Mouse (Mus musculus) neural tube, embryonic 13.5 days (tissue): ENCODE measurements around the gene Pjvk. TPM values are rescaled to one million over a fixed set of nuclear protein-coding genes. Genes with fewer than 3 reads are reported as not detected.

Source experiments
- ATAC-seq: fragments of 200-750 bp; cut with Nextera tagmentation; 2 replicates; pipeline ENCODE4 v1.8.0; 2017; ENCODE audit warnings: low read depth, mild to moderate bottlenecking, moderate TSS enrichment, moderate library complexity
- H3K27ac ChIP-seq: fragments of 300-500 bp; sonication (generic); replicated peaks from 2 replicates; pipeline ENCODE4 v1.5.1; 2015; ENCODE audit warnings: moderate library complexity, mild to moderate bottlenecking, inconsistent platforms
- H3K27me3 ChIP-seq: fragments of 300-500 bp; sonication (generic); 2 replicates; pipeline ENCODE4 v1.6.1; 2015; ENCODE audit warnings: mild to moderate bottlenecking, inconsistent platforms
- H3K36me3 ChIP-seq: fragments of 300-500 bp; sonication (generic); 2 replicates; pipeline ENCODE4 v1.6.1; 2015; ENCODE audit warnings: mild to moderate bottlenecking, inconsistent platforms
- H3K4me1 ChIP-seq: fragments of 300-500 bp; sonication (generic); replicated peaks from 2 replicates; pipeline ENCODE4 v1.6.1; 2015; ENCODE audit warnings: inconsistent platforms
- H3K4me2 ChIP-seq: fragments of 300-500 bp; sonication (generic); 2 replicates; pipeline ENCODE4 v1.6.1; 2015; ENCODE audit warnings: inconsistent platforms, mild to moderate bottlenecking, moderate library complexity
- H3K4me3 ChIP-seq: fragments of 300-500 bp; sonication (generic); 2 replicates; pipeline ENCODE4 v1.5.1; 2015; ENCODE audit warnings: mild to moderate bottlenecking, inconsistent platforms
- H3K9ac ChIP-seq: fragments of 300-500 bp; sonication (generic); 2 replicates; pipeline ENCODE4 v1.6.1; 2015; ENCODE audit warnings: moderate library complexity, mild to moderate bottlenecking, inconsistent platforms
- H3K9me3 ChIP-seq: fragments of 300-500 bp; sonication (generic); 2 replicates; pipeline ENCODE4 v1.6.1; 2016; ENCODE audit warnings: inconsistent platforms
- WGBS: fragments of 180-500 bp; shearing (Covaris S2); methylation state at CpG from one replicate; pipeline ENCODE4 v1.1.7; 2015; 5-methylcytosine and 5-hydroxymethylcytosine counted together
- polyA plus RNA-seq: library from polyadenylated mRNA; unstranded; fragments of >200 nt; fragmentation: Nextera tagmentation; extraction: Ambion mirVana; gene quantifications from 2 replicates; pipeline ENCODE4 v1.2.1, GENCODE M21; 2015

The Pjvk gene
- polyA plus RNA-seq, 1 experiment from 2014 or later = 0.42 TPM

DNA sequence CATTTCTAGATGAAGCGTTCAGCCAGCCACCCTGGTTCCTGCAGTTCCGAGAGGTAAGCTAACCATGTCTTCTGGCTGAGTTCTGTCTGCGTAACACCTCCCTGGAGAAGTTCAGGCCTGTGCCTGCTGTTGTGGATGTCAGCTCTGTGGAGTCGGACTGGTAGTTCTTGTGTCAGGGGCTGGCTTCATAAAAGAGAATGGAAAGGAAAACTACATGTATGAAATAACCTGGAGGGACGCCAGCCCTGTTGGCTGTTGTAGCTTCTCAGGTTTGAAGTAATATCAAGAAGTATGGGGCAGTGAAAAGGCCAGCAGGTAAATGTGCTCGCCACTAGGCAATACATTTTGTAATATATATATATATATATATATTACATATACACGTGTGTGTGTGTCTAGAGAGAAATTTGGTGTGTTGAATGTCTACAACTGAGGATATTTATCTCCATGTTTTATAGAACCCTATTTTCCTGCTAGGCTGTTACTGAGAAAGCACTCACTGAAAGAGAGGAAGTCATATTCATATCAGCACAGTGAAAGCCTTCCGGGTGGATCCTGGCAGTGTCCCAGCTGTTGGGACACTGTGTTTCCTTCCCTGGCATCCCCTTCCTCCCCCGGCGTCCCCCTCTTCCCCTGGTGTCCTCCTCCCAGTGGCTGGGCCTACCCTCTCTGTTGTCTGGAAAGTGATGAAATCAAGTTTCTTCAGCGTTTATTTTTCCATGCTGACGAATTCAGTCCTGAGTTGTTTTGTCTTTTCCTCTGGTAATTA is 42.3 kb downstream of the Pjvk start:
- Histone ChIP-seq H3K4me3 (no peak overlapping the region), H3K27ac (no peak overlapping the region), H3K27me3 (no peaks in the 10 kb centered on the region), H3K4me1 (no peaks in the 10 kb centered on the region), H3K4me2 (no peak overlapping the region), H3K9ac (no peak overlapping the region), H3K36me3 (peaks cover 87% of the 10 kb centered on the region), H3K9me3 (no peaks in the 10 kb centered on the region)
- ATAC-seq = no peak
- 87% methylated on average over 12 of the region's 12 CpGs for WGBS

DNA sequence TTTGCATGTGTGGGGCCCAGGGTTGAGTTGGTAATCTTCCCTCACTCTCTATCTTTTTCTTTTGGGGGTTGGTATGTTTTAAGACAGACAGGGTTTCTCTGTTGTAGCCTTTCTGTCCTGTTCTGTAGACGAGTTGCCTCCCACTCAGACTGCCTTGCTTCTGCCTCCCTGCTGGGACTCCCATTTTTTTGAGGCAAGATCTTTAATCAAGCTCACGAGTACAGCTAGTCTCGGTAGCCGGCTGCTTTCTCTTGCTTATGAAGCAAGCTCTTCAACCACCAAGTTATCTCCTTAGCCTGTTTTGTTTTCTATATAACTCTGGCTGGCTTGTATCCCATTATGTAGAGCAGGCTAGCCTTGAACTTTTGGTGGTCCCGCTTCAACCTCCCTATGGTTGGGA is 45.5 kb downstream of the Pjvk start:
- H3K9ac ChIP-seq = no peak overlapping the region
- H3K9me3 ChIP-seq = no peaks in the 10 kb centered on the region
- H3K27ac ChIP-seq = no peak overlapping the region
- H3K4me3 ChIP-seq = no peak overlapping the region
- no peaks in the 10 kb centered on the region for H3K27me3 ChIP-seq
- no peaks in the 10 kb centered on the region for H3K4me1 ChIP-seq
- no peak overlapping the region for H3K4me2 ChIP-seq
- 89% methylated on average over 5 of the region's 5 CpGs for WGBS
- peaks cover 68% of the 10 kb centered on the region for H3K36me3 ChIP-seq
- ATAC-seq = no peak

DNA sequence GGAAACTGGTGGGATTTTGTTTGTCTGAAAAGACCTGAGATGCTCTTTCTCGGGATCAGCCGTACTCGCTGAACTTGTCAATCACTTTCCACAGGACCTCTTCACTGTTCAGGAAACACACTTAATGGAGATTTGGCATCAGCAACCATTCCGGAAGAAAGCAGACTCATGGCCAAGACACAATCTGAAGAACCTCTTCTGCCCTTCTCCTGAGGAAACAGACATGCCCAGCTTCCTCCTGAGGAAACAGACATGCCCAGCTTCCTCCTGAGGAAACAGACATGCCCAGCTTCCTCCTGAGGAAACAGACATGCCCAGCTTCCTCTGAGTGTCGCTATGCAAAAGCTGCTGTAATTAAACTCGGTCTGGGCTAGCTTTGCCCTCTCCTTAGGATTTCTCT is 47.0 kb downstream of the Pjvk start:
- Histone ChIP-seq H3K27ac (no peak overlapping the region), H3K9me3 (no peaks in the 10 kb centered on the region)
- WGBS = 91% methylated on average over 6 of the region's 6 CpGs

DNA sequence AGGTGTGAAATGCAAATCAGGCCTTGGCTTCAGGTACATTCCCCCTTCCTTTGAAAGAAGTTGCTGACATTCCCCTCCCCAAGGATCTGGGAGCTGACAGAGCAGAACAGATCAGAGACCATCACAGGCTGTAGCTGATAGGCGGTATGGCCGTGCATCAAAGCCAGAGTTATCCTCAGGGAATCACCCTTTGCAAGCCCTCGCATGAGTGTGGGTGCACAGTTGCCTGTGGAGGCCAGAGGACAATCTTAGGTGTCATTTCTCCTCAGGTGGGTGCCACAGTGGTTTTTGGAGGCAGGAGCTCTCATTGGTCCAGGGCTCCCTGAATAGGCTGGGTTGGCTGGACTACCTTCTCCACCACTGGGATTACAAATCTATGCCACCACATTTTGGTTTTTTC is 53.9 kb downstream of the Pjvk start:
- no peak overlapping the region for H3K27ac ChIP-seq
- WGBS = 94% methylated on average over 3 of the region's 3 CpGs
- ATAC-seq = no peak

More for the DNA sequence above, 47.0 kb downstream of the Pjvk start:
- Histone ChIP-seq H3K27me3 (no peaks in the 10 kb centered on the region), H3K36me3 (peaks cover 68% of the 10 kb centered on the region), H3K4me1 (0 out of 2 replicates have a peak, but pooled peaks cover 5% of the 10 kb centered on the region), H3K4me2 (no peak overlapping the region), H3K4me3 (no peak overlapping the region), H3K9ac (no peak overlapping the region)
- ATAC-seq = no peak

DNA sequence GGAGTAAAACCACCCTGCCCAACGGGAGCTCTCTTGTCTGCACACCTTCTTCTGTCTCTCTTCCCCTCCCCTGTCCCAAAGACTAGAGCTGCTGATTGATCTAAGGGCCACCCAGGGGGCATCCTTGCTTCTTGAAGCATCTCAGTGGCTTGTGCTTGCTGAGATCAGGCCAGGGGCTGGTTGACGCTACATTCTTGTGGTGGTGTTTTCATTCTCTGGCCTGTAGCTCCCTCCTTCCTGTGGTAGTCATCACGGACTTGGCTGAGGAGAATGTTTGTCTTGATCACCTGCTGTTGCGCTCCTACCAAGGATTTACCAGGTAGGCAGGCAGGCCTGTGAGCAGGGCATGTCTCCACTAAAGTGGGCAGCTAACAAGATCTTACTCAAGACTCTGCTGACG is 54.5 kb downstream of the Pjvk start:
- Histone ChIP-seq H3K4me3 (no peak overlapping the region), H3K4me2 (no peak overlapping the region), H3K36me3 (peaks cover 24% of the 10 kb centered on the region), H3K9me3 (no peaks in the 10 kb centered on the region), H3K27ac (no peak overlapping the region), H3K4me1 (0 out of 2 replicates have a peak, but pooled peaks cover 5% of the 10 kb centered on the region), H3K9ac (no peak overlapping the region), H3K27me3 (no peaks in the 10 kb centered on the region)
- ATAC-seq = no peak
- 89% methylated on average over 5 of the region's 5 CpGs for WGBS

More for the DNA sequence above, 53.9 kb downstream of the Pjvk start:
- no peak overlapping the region for H3K9ac ChIP-seq
- 0 out of 2 replicates have a peak, but pooled peaks cover 5% of the 10 kb centered on the region for H3K4me1 ChIP-seq
- H3K36me3 ChIP-seq = peaks cover 30% of the 10 kb centered on the region
- H3K27me3 ChIP-seq = no peaks in the 10 kb centered on the region
- H3K4me2 ChIP-seq = no peak overlapping the region
- no peak overlapping the region for H3K4me3 ChIP-seq
- H3K9me3 ChIP-seq = no peaks in the 10 kb centered on the region

DNA sequence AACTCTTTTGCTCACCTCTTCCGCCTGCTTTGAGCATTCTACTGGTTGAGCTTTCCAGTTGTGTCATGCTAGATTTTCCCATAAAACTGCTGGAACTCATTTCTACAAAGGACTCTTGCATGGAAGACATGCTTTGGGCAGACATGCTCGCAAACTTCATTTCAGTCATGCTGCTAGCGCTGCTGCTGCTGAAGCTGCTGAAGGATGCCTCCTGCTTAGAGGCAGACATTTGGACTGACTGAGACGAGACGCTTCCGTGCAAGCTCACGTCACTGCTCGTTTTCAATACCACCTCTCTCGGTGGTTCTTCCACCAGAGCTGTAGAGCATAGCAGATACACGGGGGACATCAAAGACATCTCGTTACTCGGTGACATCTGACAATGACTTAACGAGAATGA is 57.4 kb downstream of the Pjvk start:
- Histone ChIP-seq H3K27ac (no peak overlapping the region), H3K4me1 (no peaks in the 10 kb centered on the region), H3K9ac (no peak overlapping the region), H3K4me2 (no peak overlapping the region), H3K27me3 (no peaks in the 10 kb centered on the region), H3K36me3 (peaks cover 37% of the 10 kb centered on the region), H3K9me3 (peaks cover 13% of the 10 kb centered on the region), H3K4me3 (no peak overlapping the region)
- ATAC-seq = no peak
- 93% methylated on average over 13 of the region's 13 CpGs for WGBS

Other genes starting within 250 kb of the Pjvk start
- gene Osbpl6, start 242.0 kb upstream of the Pjvk start, polyA plus RNA-seq = 27.2 and 27.7 TPM in 2 replicates
- gene Prkra, start 461 bp upstream of the Pjvk start, polyA plus RNA-seq = 96.6 and 97.8 TPM in 2 replicates
- gene Fkbp7, start 24.6 kb downstream of the Pjvk start, polyA plus RNA-seq = 25.1 and 25.5 TPM in 2 replicates
- 11.7 and 14.5 TPM in 2 replicates for gene Plekha3, start 26.8 kb downstream of the Pjvk start, polyA plus RNA-seq